Mouse (Mus musculus): ENCODE measurements around the gene Gm4450. TPM values are rescaled to one million over a fixed set of nuclear protein-coding genes. Genes with fewer than 3 reads are reported as not detected.
"Not testable (repeated sequence)": the region's sequence is repeated elsewhere in the genome, so short reads cannot be mapped to it uniquely, and the experiment has no call there.

The Gm4450 gene
- polyA plus RNA-seq, 1 experiment from 2014 or later, result not detected

DNA sequence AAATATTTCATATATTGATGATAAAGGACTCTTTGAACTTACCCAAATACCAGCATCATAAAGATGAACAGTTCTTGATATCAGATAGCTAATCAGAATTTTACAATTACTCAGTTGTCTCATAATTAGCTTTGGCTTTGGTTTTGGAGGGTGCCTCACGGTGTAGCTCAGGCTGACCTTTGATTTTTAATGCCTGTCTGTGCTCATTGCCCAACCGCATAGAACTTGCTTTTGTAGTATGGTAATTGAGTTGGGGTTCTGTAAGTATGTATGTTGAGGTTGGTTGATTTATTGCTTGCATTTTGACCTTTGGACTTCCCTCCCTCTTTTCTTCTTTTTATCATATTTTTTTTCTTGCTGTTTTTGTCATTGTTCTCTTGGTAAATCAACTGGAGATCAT lies 43.2 kb downstream of the Gm4450 start:
- Histone ChIP-seq H3K27me3 (replicated peaks; ENCODE audit: control insufficient read depth, insufficient read depth, low read length) (no peaks in the 10 kb centered on the region), H3K36me3 (ENCODE audit: control insufficient read depth, insufficient read depth, low read length) (no peaks in the 10 kb centered on the region), H3K27ac (ENCODE audit: low read depth) (no peak overlapping the region), H3K9me3 (ENCODE audit: control insufficient read depth, low read length) (no peaks in the 10 kb centered on the region), H3K4me2 (ENCODE audit: low read length) (no peak overlapping the region), H3K4me3 (ENCODE audit: low read depth, low read length) (no peak overlapping the region), H3K4me1 (replicated peaks; ENCODE audit: control insufficient read depth, insufficient read depth, low read length) (peaks cover 18% of the 10 kb centered on the region), H3K9ac (ENCODE audit: low read length) (no peak overlapping the region)
- DNase-seq (ENCODE audit: low spot score) (no peak), ATAC-seq (replicated peaks; ENCODE audit: low FRiP score, low TSS enrichment, low read depth) (peak; percentile 80; the same call in 1 of the 2 replicates)
- WGBS, result 53% methylated on average over 2 of the region's 2 CpGs

DNA sequence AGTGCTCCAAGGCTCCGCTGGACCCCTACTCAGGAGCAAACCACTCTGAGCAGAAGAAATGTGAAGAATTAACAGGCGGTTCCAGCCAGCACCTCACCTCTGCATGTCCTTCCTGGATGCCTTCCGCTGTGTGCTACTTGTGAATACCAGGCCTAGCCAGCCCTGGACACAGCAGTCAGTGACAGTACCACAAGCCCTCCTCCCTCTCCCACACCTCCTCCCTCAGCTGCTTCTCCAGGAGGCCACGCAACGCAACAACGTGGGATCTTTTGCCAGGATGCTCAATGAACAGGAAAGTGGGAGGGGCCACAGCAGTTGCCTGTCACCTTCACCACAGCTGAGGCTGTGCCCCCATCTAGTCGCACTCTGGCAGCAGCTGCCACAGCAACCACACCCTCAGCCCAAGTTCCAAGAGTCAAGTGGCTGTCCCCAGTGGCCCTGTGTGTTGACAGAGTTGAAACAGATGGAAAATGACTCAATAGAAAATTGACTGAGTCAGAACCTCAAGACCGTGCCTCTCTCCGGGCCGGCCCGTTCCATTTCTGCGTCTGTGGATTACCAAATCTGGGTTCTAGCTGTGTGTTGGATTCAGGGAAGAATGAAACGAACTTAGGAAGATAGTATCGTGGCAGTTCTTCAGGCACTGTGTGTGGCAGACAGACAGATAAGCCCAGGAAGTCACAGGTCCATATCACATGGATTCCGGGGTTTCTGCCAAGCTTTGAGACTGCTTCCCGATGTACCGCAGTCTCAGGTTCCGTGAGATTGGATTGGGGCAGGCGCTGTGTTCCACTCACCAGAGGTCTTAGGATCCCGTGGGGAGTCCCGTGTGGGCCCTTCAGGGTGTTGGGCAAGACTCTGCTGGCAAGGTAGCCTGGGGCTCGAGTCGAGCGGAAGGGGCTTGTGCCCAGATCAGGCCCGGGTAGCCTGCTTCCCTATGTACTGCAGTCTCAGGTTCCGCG lies 46.0 kb downstream of the Gm4450 start:
- H3K27me3 ChIP-seq (replicated peaks; ENCODE audit: control insufficient read depth, insufficient read depth, low read length); H3K4me2 ChIP-seq (ENCODE audit: low read length); H3K4me3 ChIP-seq (ENCODE audit: low read depth, low read length); ATAC-seq (replicated peaks; ENCODE audit: low FRiP score, low TSS enrichment, low read depth); H3K9me3 ChIP-seq (ENCODE audit: control insufficient read depth, low read length); H3K36me3 ChIP-seq (ENCODE audit: control insufficient read depth, insufficient read depth, low read length); DNase-seq (ENCODE audit: low spot score); H3K4me1 ChIP-seq (replicated peaks; ENCODE audit: control insufficient read depth, insufficient read depth, low read length); H3K9ac ChIP-seq (ENCODE audit: low read length); H3K27ac ChIP-seq (ENCODE audit: low read depth): not testable (repeated sequence)
- 92% methylated on average over 16 of the region's 27 CpGs for WGBS

GRCm38 (mm10) chr3:98407261-98407780 lies 49.6 kb downstream of the Gm4450 start:
- not testable (repeated sequence) for H3K36me3 ChIP-seq (ENCODE audit: control insufficient read depth, insufficient read depth, low read length); H3K4me1 ChIP-seq (replicated peaks; ENCODE audit: control insufficient read depth, insufficient read depth, low read length); H3K4me3 ChIP-seq (ENCODE audit: low read depth, low read length); DNase-seq (ENCODE audit: low spot score); H3K27me3 ChIP-seq (replicated peaks; ENCODE audit: control insufficient read depth, insufficient read depth, low read length); H3K27ac ChIP-seq (ENCODE audit: low read depth); H3K9ac ChIP-seq (ENCODE audit: low read length); ATAC-seq (replicated peaks; ENCODE audit: low FRiP score, low TSS enrichment, low read depth); H3K9me3 ChIP-seq (ENCODE audit: control insufficient read depth, low read length); H3K4me2 ChIP-seq (ENCODE audit: low read length)
- WGBS, result 59% methylated on average over 5 of the region's 5 CpGs

- H3K9ac ChIP-seq (ENCODE audit: low read length); H3K27ac ChIP-seq (ENCODE audit: low read depth); H3K27me3 ChIP-seq (replicated peaks; ENCODE audit: control insufficient read depth, insufficient read depth, low read length); H3K36me3 ChIP-seq (ENCODE audit: control insufficient read depth, insufficient read depth, low read length); H3K4me1 ChIP-seq (replicated peaks; ENCODE audit: control insufficient read depth, insufficient read depth, low read length); H3K4me2 ChIP-seq (ENCODE audit: low read length); H3K4me3 ChIP-seq (ENCODE audit: low read depth, low read length); DNase-seq (ENCODE audit: low spot score); ATAC-seq (replicated peaks; ENCODE audit: low FRiP score, low TSS enrichment, low read depth); H3K9me3 ChIP-seq (ENCODE audit: control insufficient read depth, low read length): not testable (repeated sequence)
- WGBS, result 69% methylated on average over 12 of the region's 12 CpGs
These were observed 50.3 kb downstream of the Gm4450 start for GRCm38 (mm10) chr3:98406569-98407144.

DNA sequence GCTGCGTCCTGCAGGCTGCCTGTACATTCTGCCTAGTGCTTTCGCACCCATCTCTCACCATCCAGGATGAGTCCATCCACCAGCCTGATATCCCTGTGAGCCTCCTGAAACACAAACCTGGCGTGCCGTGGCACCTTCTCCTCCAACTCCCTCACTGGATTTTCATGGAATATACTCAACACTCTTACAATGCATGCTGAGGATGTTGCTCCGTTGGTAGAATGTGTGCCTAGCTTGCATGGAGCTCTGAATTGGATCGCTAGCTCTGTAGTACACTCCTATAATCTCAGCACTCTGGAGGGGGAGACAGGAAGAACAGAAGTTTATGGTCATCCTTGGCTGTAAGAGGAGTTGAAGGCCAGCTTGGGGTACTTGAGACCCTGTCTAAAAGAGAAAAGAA lies 51.0 kb downstream of the Gm4450 start:
- WGBS, result 84% methylated on average over 5 of the region's 6 CpGs
- not testable (repeated sequence) for H3K4me2 ChIP-seq (ENCODE audit: low read length); H3K27ac ChIP-seq (ENCODE audit: low read depth); DNase-seq (ENCODE audit: low spot score); ATAC-seq (replicated peaks; ENCODE audit: low FRiP score, low TSS enrichment, low read depth); H3K4me1 ChIP-seq (replicated peaks; ENCODE audit: control insufficient read depth, insufficient read depth, low read length); H3K36me3 ChIP-seq (ENCODE audit: control insufficient read depth, insufficient read depth, low read length); H3K9me3 ChIP-seq (ENCODE audit: control insufficient read depth, low read length); H3K9ac ChIP-seq (ENCODE audit: low read length); H3K4me3 ChIP-seq (ENCODE audit: low read depth, low read length); H3K27me3 ChIP-seq (replicated peaks; ENCODE audit: control insufficient read depth, insufficient read depth, low read length)

DNA sequence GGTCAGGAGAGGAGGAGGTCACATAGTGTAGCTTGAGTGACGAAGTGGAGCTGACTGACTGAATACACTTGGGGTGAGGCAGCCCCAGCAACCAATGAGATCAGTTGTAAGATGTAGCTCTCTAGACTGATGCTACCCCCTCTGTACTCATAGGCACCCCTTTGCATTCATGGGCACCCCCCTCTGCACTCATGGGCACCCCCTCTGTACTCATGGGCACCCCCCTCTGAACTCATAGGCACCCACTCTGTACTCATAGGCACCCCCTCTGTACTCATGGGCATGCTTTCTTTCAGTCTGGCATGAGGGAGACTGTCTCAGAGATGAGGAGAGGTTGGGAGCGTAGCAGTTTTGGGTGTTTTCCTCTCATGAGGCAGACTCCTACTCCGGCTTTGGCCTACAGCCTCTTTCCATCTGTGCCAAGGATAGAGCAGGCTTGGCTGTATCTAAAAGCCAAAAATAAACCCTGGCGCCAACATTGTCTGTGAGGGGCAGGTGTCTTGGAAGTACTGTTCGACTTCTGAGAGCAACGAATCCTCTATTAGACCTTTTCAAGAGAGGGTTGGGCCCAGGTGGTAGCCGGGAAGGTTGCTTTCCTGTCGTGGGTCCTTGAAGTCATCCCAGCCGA lies 52.5 kb downstream of the Gm4450 start:
- not testable (repeated sequence) for ATAC-seq (replicated peaks; ENCODE audit: low FRiP score, low TSS enrichment, low read depth)

More for the DNA sequence above, 52.5 kb downstream of the Gm4450 start:
- H3K27ac ChIP-seq (ENCODE audit: low read depth); H3K4me2 ChIP-seq (ENCODE audit: low read length); H3K9me3 ChIP-seq (ENCODE audit: control insufficient read depth, low read length); H3K4me3 ChIP-seq (ENCODE audit: low read depth, low read length); H3K27me3 ChIP-seq (replicated peaks; ENCODE audit: control insufficient read depth, insufficient read depth, low read length); DNase-seq (ENCODE audit: low spot score); H3K4me1 ChIP-seq (replicated peaks; ENCODE audit: control insufficient read depth, insufficient read depth, low read length); H3K36me3 ChIP-seq (ENCODE audit: control insufficient read depth, insufficient read depth, low read length); H3K9ac ChIP-seq (ENCODE audit: low read length): not testable (repeated sequence)
- WGBS, result 89% methylated on average over 9 of the region's 9 CpGs

Other genes with a start within 250 kb of the Gm4450 start
- 3.9 and 4.9 TPM in 2 replicates for gene Reg4, start 235.0 kb downstream of the Gm4450 start, polyA plus RNA-seq (2014; fragmentation: Nextera tagmentation; extraction: Ambion mirVana)
- 23.1 and 32.1 TPM in 2 replicates for gene Hmgcs2, start 176.7 kb downstream of the Gm4450 start, polyA plus RNA-seq (2014; fragmentation: Nextera tagmentation; extraction: Ambion mirVana)
- gene Phgdh, start 117.1 kb downstream of the Gm4450 start, polyA plus RNA-seq (2014; fragmentation: Nextera tagmentation; extraction: Ambion mirVana), result 290 and 310 TPM in 2 replicates
- gene Zfp697, start 74.7 kb downstream of the Gm4450 start, polyA plus RNA-seq (2014; fragmentation: Nextera tagmentation; extraction: Ambion mirVana), result 9.9 and 11.5 TPM in 2 replicates
- not detected in 2 replicates for gene Hsd3b4, start 53.4 kb upstream of the Gm4450 start, polyA plus RNA-seq (2014; fragmentation: Nextera tagmentation; extraction: Ambion mirVana)
- gene Gm10681, start 131.7 kb upstream of the Gm4450 start, polyA plus RNA-seq (2014; fragmentation: Nextera tagmentation; extraction: Ambion mirVana), result not detected in 2 replicates
- gene Hsd3b5, start 173.1 kb upstream of the Gm4450 start, polyA plus RNA-seq (2014; fragmentation: Nextera tagmentation; extraction: Ambion mirVana), result not detected in 2 replicates

Measured in intestine, embryonic 14.5 days (tissue).